In the genomic region with DNA sequence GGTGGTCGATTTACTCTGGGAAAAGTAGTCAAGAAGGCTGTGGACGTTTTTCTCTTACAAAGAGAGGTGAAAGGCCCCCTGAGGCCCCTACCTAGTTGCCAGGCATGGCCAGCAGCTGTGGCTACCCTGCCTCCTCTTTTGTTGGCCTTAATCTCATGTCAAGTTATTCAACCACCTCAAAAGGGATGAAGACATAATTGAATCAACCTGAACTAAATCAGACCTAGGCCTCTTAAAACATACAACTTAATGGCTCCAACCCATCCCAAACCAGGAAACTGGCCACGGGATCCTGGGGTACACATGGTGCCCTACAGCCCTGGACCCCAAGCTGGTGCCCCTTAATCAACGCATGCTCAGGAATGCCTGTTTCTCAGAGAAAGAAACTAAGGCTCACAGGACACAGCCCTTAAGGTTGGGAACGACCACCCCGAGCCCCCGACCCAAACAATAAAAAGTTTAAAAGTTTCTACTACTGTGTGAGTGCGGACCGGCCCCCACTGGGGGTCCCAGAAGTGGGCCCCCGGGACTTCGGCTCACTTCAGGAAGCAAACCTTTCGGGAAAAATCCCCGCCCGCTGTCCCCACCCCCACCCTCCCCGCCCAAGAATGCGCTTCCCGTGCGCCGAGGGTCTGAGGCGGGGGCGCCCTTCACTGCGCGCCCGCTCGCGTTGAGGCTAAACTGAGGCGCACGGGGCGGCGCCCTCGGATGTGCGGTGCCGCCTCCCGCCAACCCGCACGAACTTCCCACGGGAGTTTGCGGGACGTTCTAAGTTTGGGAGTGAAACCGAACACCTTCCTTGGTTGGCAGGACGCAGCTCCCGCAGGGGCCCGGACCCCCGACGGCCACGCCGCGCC, we compare ENCODE assay signal across 8 mouse cellular contexts. TPM values are rescaled to one million over a fixed set of nuclear protein-coding genes. Genes with fewer than 3 reads are reported as not detected.
DNase-seq lines count a peak whose midpoint lies in the region; ATAC-seq and TF ChIP-seq lines count a peak whose summit lies in the region.

No protein-coding gene starts in this region.

- H3K4me3 ChIP-seq in spleen, adult 2 months (ENCODE audit: extremely low read depth, insufficient read depth, insufficient read length) = peak overlapping the region; percentile 98
- peak overlapping the region; percentile 90 for H3K4me3 ChIP-seq in embryonic facial prominence, embryonic 10.5 days
- H3K4me3 ChIP-seq in liver, embryonic 14.5 days (ENCODE audit: insufficient read depth in 1 of 2, low read depth in 2 of 2, low read length in 2 of 2) = peak overlapping the region; percentile 82 to 99
- H3K4me3 ChIP-seq in stomach, embryonic 15.5 days (replicated peaks) = peak overlapping the region; percentile 91

- DNase-seq in spleen, adult 2 months (ENCODE audit: low read depth in 1 of 2, low spot score in 2 of 2) = peak in 1 of 2 experiments; percentile 41
- no peak for DNase-seq in spleen, adult 12 weeks (ENCODE audit: low spot score)
- peak; percentile 74 for DNase-seq in embryonic facial prominence, embryonic 10.5 days (ENCODE audit: low spot score)
- peak; percentile 47 for DNase-seq in heart, postnatal 4 days
- DNase-seq in liver, embryonic 14.5 days (ENCODE audit: low read depth in 3 of 3, low spot score in 3 of 3) = no peak
- DNase-seq in right cerebral cortex, adult 2 months (ENCODE audit: low spot score in 2 of 2) = no peak
- DNase-seq in cerebellum, postnatal 36 days = no peak

- WGBS in spleen, adult 2 months = under 1% methylated on average over 47 of the region's 48 CpGs
- WGBS in embryonic facial prominence, embryonic 10.5 days = under 1% methylated on average over 48 of the region's 48 CpGs
- under 1% methylated on average over 47 of the region's 48 CpGs for WGBS in liver, embryonic 14.5 days (ENCODE audit: insufficient replicate concordance)
- under 1% methylated on average over 47 of the region's 48 CpGs for WGBS in stomach, embryonic 15.5 days

- peak overlapping the region; percentile 99 for H3K27ac ChIP-seq in spleen, adult 2 months (ENCODE audit: insufficient read depth, low read length)
- peak overlapping the region; percentile 100 for H3K27ac ChIP-seq in embryonic facial prominence, embryonic 10.5 days (replicated peaks)
- peak overlapping the region; percentile 86 for H3K27ac ChIP-seq in liver, embryonic 14.5 days
- peak overlapping the region; percentile 95 for H3K27ac ChIP-seq in stomach, embryonic 15.5 days

- peak; percentile 9 for ATAC-seq in liver, embryonic 14.5 days (ENCODE audit: insufficient read depth)
- ATAC-seq in stomach, embryonic 15.5 days (ENCODE audit: insufficient read depth, low FRiP score, low read depth) = peak; percentile 3; the same call in 1 of the 2 replicates

- H3K9me3 ChIP-seq in embryonic facial prominence, embryonic 10.5 days = no peaks in the 10 kb centered on the region
- H3K9me3 ChIP-seq in liver, embryonic 14.5 days (ENCODE audit: control insufficient read depth, low read length) = no peaks in the 10 kb centered on the region
- H3K9me3 ChIP-seq in stomach, embryonic 15.5 days = no peaks in the 10 kb centered on the region

- H3K4me2 ChIP-seq in liver, embryonic 14.5 days (ENCODE audit: low read depth) = peak overlapping the region; percentile 83
- H3K4me2 ChIP-seq in stomach, embryonic 15.5 days = peak overlapping the region; percentile 56

- H3K36me3 ChIP-seq in spleen, adult 2 months (ENCODE audit: control insufficient read depth, insufficient read depth, low read length) = no peaks in the 10 kb centered on the region; the same call in 1 of the 2 replicates
- H3K36me3 ChIP-seq in embryonic facial prominence, embryonic 10.5 days (replicated peaks) = no peaks in the 10 kb centered on the region; the same call in 1 of the 2 replicates
- H3K36me3 ChIP-seq in liver, embryonic 14.5 days (replicated peaks; ENCODE audit: control insufficient read depth, insufficient read depth, low read depth) = no peaks in the 10 kb centered on the region
- H3K36me3 ChIP-seq in stomach, embryonic 15.5 days = no peaks in the 10 kb centered on the region

- H3K27me3 ChIP-seq in spleen, adult 2 months (ENCODE audit: control insufficient read depth, insufficient read depth, low read length) = no peaks in the 10 kb centered on the region
- 0 out of 2 replicates have a peak, but pooled peaks cover 9% of the 10 kb centered on the region for H3K27me3 ChIP-seq in embryonic facial prominence, embryonic 10.5 days (replicated peaks; ENCODE audit: low read depth, poor library complexity, severe bottlenecking)
- no peaks in the 10 kb centered on the region for H3K27me3 ChIP-seq in liver, embryonic 14.5 days (ENCODE audit: control insufficient read depth, insufficient read depth, low read length)
- H3K27me3 ChIP-seq in stomach, embryonic 15.5 days (replicated peaks) = no peaks in the 10 kb centered on the region

- peak overlapping the region; percentile 95 for H3K9ac ChIP-seq in liver, embryonic 14.5 days (replicated peaks)
- peak overlapping the region; percentile 90 for H3K9ac ChIP-seq in stomach, embryonic 15.5 days

- no peak for TF ChIP-seq CTCF in spleen, adult 2 months (IDR thresholded peaks at IDR 0.05; ENCODE audit: extremely low read depth, insufficient read depth, insufficient read length, insufficient replicate concordance)
- TF ChIP-seq CTCF in liver, embryonic 14.5 days (IDR thresholded peaks at IDR 0.05; ENCODE audit: low read depth) = no peak

- no peak for TF ChIP-seq EP300 in liver, embryonic 14.5 days (IDR thresholded peaks at IDR 0.05; ENCODE audit: low read depth)

- TF ChIP-seq POLR2A in spleen, adult 2 months (IDR thresholded peaks at IDR 0.05; ENCODE audit: low read depth, low read length) = no peak

- peaks cover 24% of the 10 kb centered on the region for H3K4me1 ChIP-seq in spleen, adult 2 months (ENCODE audit: control insufficient read depth, insufficient read depth, insufficient read length)
- H3K4me1 ChIP-seq in embryonic facial prominence, embryonic 10.5 days = peaks cover 82% of the 10 kb centered on the region
- peaks cover 57 to 66% of the 10 kb centered on the region in 2 experiments for H3K4me1 ChIP-seq in liver, embryonic 14.5 days (replicated peaks; ENCODE audit: control insufficient read depth in 2 of 2, insufficient read depth in 2 of 2, low read length in 1 of 2)
- H3K4me1 ChIP-seq in stomach, embryonic 15.5 days = peaks cover 39% of the 10 kb centered on the region

RNA-seq across cellular contexts. Expression of gene Zfp217, which starts 17.8 kb away (rescaled TPM):
- 20.6 and 22.3 TPM in 2 replicates for polyA plus RNA-seq in spleen, adult 2 months (2012; rRNA removed)
- polyA plus RNA-seq in embryonic facial prominence, embryonic 10.5 days (2016; fragmentation: Nextera tagmentation; extraction: Ambion mirVana) = 3.9 and 4.2 TPM in 2 replicates
- 10 to 100 TPM; 18.8 to 19.3 TPM for total RNA-seq in heart, postnatal 4 days (2021)
- 4.2 and 4.8 TPM in 2 replicates for polyA plus RNA-seq in liver, embryonic 14.5 days (2012; rRNA removed)
- 2.3 and 3.5 TPM in 2 replicates for polyA plus RNA-seq in liver, embryonic 14.5 days (2014; fragmentation: Nextera tagmentation; extraction: Ambion mirVana)
- polyA plus RNA-seq in stomach, embryonic 15.5 days (2015; fragmentation: Nextera tagmentation; extraction: Ambion mirVana) = 3.9 and 4.0 TPM in 2 replicates

Comparison
In these comparisons a context has a peak if more than half of its experiments do, and no peak if none do; other contexts are left out.
1. DNase-seq: peak in embryonic facial prominence, embryonic 10.5 days (single experiment) and heart, postnatal 4 days (single experiment); none in spleen, adult 12 weeks (single experiment), liver, embryonic 14.5 days (0 of 3), right cerebral cortex, adult 2 months (0 of 2) and cerebellum, postnatal 36 days (0 of 2).
2. Peak in every context shown above with its lines, with median percentiles within 50 percentile points of each other: H3K27ac ChIP-seq and H3K4me3 ChIP-seq.